8 mouse cellular contexts compared by ENCODE assay signal in genomic region chr4:140679723-140680380, GRCm38 (mm10). TPM values are rescaled to one million over a fixed set of nuclear protein-coding genes. Genes with fewer than 3 reads are reported as not detected.
A peak's percentile ranks its signal among the peaks of the same experiment; 100 is the strongest.
DNase-seq lines count a peak whose midpoint lies in the region; ATAC-seq lines count a peak whose summit lies in the region.

No protein-coding gene starts in this region.

- H3K9me3 ChIP-seq in hindbrain, embryonic 12.5 days (replicated peaks) = no peaks in the 10 kb centered on the region

- no peak overlapping the region for H3K9ac ChIP-seq in hindbrain, embryonic 12.5 days

- H3K27me3 ChIP-seq in hindbrain, embryonic 12.5 days = peaks cover 3% of the 10 kb centered on the region; the same call in 1 of the 2 replicates

- ATAC-seq in hindbrain, embryonic 12.5 days (ENCODE audit: low FRiP score) = no peak

- H3K4me1 ChIP-seq in hindbrain, embryonic 12.5 days = peaks cover 16% of the 10 kb centered on the region

- H3K36me3 ChIP-seq in hindbrain, embryonic 12.5 days = no peaks in the 10 kb centered on the region

- H3K4me2 ChIP-seq in hindbrain, embryonic 12.5 days (replicated peaks) = peak overlapping the region; percentile 21; the same call in 1 of the 2 replicates

- WGBS in hindbrain, embryonic 12.5 days = 28% methylated on average over 15 of the region's 18 CpGs

- no peak overlapping the region for H3K4me3 ChIP-seq in hindbrain, embryonic 12.5 days

- DNase-seq in R1 (ENCODE audit: low read depth, low spot score) = peak; percentile 95
- DNase-seq in cerebellum, adult 9-10 months = peak; percentile 86
- DNase-seq in frontal cortex, postnatal 14 days (ENCODE audit: low spot score in 2 of 2) = peak; percentile 65 to 74
- peak; percentile 81 to 87 for DNase-seq in layer of hippocampus, postnatal 14 days (ENCODE audit: low spot score in 2 of 2)
- DNase-seq in lung, postnatal 10 days = peak; percentile 93
- DNase-seq in right cerebral cortex, postnatal 36 days (ENCODE audit: low spot score in 2 of 2) = peak; percentile 58 to 59
- DNase-seq in yolk sac, embryonic 10.5 days (ENCODE audit: low spot score) = peak; percentile 78

- H3K27ac ChIP-seq in hindbrain, embryonic 12.5 days = no peak overlapping the region

RNA-seq across cellular contexts. Expression of gene Arhgef10l, which starts 14.0 kb away (rescaled TPM):
- polyA plus RNA-seq in hindbrain, embryonic 12.5 days (2016; fragmentation: Nextera tagmentation; extraction: Ambion mirVana) = 31.2 and 31.7 TPM in 2 replicates
- 10 to 100 TPM; 48.8 to 50.8 TPM for total RNA-seq in layer of hippocampus, postnatal 14 days (2021)

RNA-seq across cellular contexts. Expression of gene Rcc2, which starts 20.5 kb away (rescaled TPM):
- polyA plus RNA-seq in hindbrain, embryonic 12.5 days (2016; fragmentation: Nextera tagmentation; extraction: Ambion mirVana) = 94.4 and 97.8 TPM in 2 replicates
- 10 to 100 TPM; 74.9 to 75.4 TPM for total RNA-seq in layer of hippocampus, postnatal 14 days (2021)
